Comparison of ENCODE assay signal across 14 mouse cellular contexts in genomic region chr12:46111352-46111751, GRCm38 (mm10).
A peak's percentile ranks its signal among the peaks of the same experiment; 100 is the strongest.
DNase-seq lines count a peak whose midpoint lies in the region.
"Had no signal": no experiment of that assay in that cellular context is flagged by ENCODE, and none has a peak within 500 bp of the region (broad histone marks: within the 10 kb centered on the region; RNA-seq: fewer than 3 reads in every experiment).

No protein-coding gene starts in this region.

- peak; percentile 5 for DNase-seq in layer of hippocampus, adult 9-11 months
- DNase-seq in layer of hippocampus, postnatal 36 days, result no peak
- DNase-seq in right cerebral cortex, adult 18-20 months, result peak; percentile 5
- DNase-seq in right cerebral cortex, adult 2 months (ENCODE audit: low spot score in 2 of 2), result no peak
- peak; percentile 44 for DNase-seq in telencephalon, adult 2 months (ENCODE audit: low read depth, low spot score)
- no peak for DNase-seq in gastrocnemius, postnatal 10 days
- DNase-seq: adrenal gland, adult 2 months; adrenal gland, postnatal 10 days; adrenal gland, postnatal 25 days; cerebellum, adult 11-12 months; cerebellum, adult 2 months; cerebellum, adult 9-10 months; cerebellum, postnatal 10 days; cerebellum, postnatal 25 days had no signal

Comparison
In these comparisons a context has a peak if more than half of its experiments do, and no peak if none do; other contexts are left out.
1. DNase-seq: peak in layer of hippocampus, adult 9-11 months (single experiment), right cerebral cortex, adult 18-20 months (single experiment) and telencephalon, adult 2 months (single experiment); none in layer of hippocampus, postnatal 36 days (0 of 2), right cerebral cortex, adult 2 months (0 of 2) and gastrocnemius, postnatal 10 days (single experiment).